Mouse (Mus musculus): ENCODE results near the gene Gm17535. TPM values are rescaled to one million over a fixed set of nuclear protein-coding genes. Genes with fewer than 3 reads are reported as not detected.
"Not testable (repeated sequence)": the region's sequence is repeated elsewhere in the genome, so short reads cannot be mapped to it uniquely, and the experiment has no call there.

The Gm17535 gene
- total RNA-seq, 1 experiment: not detected

DNA sequence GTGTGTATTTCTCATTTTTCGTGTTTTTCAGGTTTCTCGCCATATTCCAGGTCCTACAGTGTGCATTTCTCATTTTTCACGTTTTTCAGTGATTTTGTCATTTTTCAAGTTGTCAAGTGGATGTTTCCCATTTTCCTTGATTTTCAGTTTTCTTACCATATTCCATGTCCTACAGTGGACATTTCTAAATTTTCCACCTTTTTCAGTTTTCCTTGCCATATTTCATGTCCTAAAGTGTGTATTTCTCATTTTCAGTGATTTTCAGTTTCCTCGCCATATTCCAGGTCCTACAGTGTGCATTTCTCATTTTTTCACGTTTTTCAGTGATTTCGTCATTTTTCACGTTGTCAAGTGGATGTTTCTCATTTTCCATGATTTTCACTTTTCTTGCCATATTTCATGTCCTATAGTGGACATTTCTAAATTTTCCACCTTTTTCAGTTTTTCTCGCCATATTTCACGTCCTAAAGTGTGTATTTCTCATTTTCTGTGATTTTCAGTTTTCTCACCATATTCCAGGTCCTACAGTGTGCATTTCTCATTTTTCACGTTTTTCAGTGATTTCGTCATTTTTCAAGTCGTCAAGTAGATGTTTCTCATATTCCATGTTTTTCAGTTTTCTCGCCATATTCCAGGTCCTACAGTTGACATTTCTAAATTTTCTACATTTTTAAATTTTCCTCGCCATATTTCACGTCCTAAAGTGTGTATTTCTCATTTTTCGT lies 5.0 kb upstream of the Gm17535 start:
- H3K4me1 ChIP-seq (ENCODE audit: control insufficient read depth in 2 of 2, insufficient read depth in 2 of 2, low read length in 2 of 2, poor library complexity in 1 of 2); H3K9ac ChIP-seq (ENCODE audit: insufficient read depth, low read depth, low read length, poor library complexity, severe bottlenecking); DNase-seq (ENCODE audit: low read depth, low spot score); H3K9me3 ChIP-seq (ENCODE audit: control insufficient read depth, insufficient read depth, low read depth, low read length); H3K36me3 ChIP-seq (ENCODE audit: control insufficient read depth, insufficient read depth, low read length, poor library complexity, severe bottlenecking); H3K27ac ChIP-seq (ENCODE audit: insufficient read depth, low read depth, low read length, poor library complexity, severe bottlenecking); H3K4me3 ChIP-seq (ENCODE audit: insufficient read depth in 1 of 2, low read depth in 1 of 2, low read length in 2 of 2, poor library complexity in 1 of 2, severe bottlenecking in 1 of 2); in situ Hi-C loops (cut with MboI; ENCODE audit: low sequenced_read_pairs in 2 of 2, unreplicated experiment in 2 of 2): not testable (repeated sequence)

DNA sequence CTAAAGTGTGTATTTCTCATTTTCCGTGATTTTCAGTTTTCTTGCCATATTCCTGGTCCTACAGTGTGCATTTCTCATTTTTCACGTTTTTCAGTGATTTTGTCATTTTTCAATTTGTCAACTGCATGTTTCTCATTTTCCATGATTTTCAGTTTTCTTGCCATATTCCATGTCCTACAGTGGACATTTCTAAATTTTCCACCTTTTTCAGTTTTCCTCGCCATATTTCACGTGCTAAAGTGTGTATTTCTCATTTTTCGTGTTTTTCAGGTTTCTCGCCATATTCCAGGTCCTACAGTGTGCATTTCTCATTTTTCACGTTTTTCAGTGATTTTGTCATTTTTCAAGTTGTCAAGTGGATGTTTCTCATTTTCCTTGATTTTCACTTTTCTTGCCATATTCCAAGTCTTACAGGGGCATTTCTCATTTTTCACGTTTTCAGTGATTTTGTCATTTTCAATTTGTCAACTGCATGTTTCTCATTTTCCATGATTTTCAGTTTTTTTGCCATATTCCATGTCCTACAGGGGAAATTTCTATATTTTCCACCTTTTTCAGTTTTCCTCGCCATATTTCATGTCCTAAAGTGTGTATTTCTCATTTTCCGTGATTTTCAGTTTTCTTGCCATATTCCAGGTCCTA lies 3.6 kb upstream of the Gm17535 start:
- in situ Hi-C loops (cut with MboI; ENCODE audit: low sequenced_read_pairs in 2 of 2, unreplicated experiment in 2 of 2); H3K9me3 ChIP-seq (ENCODE audit: control insufficient read depth, insufficient read depth, low read depth, low read length); H3K4me1 ChIP-seq (ENCODE audit: control insufficient read depth in 2 of 2, insufficient read depth in 2 of 2, low read length in 2 of 2, poor library complexity in 1 of 2); H3K27ac ChIP-seq (ENCODE audit: insufficient read depth, low read depth, low read length, poor library complexity, severe bottlenecking); DNase-seq (ENCODE audit: low read depth, low spot score); H3K9ac ChIP-seq (ENCODE audit: insufficient read depth, low read depth, low read length, poor library complexity, severe bottlenecking); H3K4me3 ChIP-seq (ENCODE audit: insufficient read depth in 1 of 2, low read depth in 1 of 2, low read length in 2 of 2, poor library complexity in 1 of 2, severe bottlenecking in 1 of 2); H3K36me3 ChIP-seq (ENCODE audit: control insufficient read depth, insufficient read depth, low read length, poor library complexity, severe bottlenecking): not testable (repeated sequence)

DNA sequence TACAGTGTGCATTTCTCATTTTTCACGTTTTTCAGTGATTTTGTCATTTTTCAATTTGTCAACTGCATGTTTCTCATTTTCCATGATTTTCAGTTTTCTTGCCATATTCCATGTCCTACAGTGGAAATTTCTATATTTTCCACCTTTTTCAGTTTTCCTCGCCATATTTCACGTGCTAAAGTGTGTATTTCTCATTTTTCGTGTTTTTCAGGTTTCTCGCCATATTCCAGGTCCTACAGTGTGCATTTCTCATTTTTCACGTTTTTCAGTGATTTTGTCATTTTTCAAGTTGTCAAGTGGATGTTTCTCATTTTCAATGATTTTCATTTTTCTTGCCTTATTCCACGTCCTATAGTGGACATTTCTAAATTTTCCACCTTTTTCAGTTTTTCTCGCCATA lies 2.2 kb downstream of the Gm17535 start, which contains the start of gene Gm10715:
Gene Gm10715, plus strand, starts transcription at position 301 of the 400 bp plus-strand sequence.
- H3K36me3 ChIP-seq (ENCODE audit: control insufficient read depth, insufficient read depth, low read length, poor library complexity, severe bottlenecking); H3K9me3 ChIP-seq (ENCODE audit: control insufficient read depth, insufficient read depth, low read depth, low read length); H3K27ac ChIP-seq (ENCODE audit: insufficient read depth, low read depth, low read length, poor library complexity, severe bottlenecking); in situ Hi-C loops (cut with MboI; ENCODE audit: low sequenced_read_pairs in 2 of 2, unreplicated experiment in 2 of 2); H3K9ac ChIP-seq (ENCODE audit: insufficient read depth, low read depth, low read length, poor library complexity, severe bottlenecking); DNase-seq (ENCODE audit: low read depth, low spot score); H3K4me3 ChIP-seq (ENCODE audit: insufficient read depth in 1 of 2, low read depth in 1 of 2, low read length in 2 of 2, poor library complexity in 1 of 2, severe bottlenecking in 1 of 2); H3K4me1 ChIP-seq (ENCODE audit: control insufficient read depth in 2 of 2, insufficient read depth in 2 of 2, low read length in 2 of 2, poor library complexity in 1 of 2): not testable (repeated sequence)

DNA sequence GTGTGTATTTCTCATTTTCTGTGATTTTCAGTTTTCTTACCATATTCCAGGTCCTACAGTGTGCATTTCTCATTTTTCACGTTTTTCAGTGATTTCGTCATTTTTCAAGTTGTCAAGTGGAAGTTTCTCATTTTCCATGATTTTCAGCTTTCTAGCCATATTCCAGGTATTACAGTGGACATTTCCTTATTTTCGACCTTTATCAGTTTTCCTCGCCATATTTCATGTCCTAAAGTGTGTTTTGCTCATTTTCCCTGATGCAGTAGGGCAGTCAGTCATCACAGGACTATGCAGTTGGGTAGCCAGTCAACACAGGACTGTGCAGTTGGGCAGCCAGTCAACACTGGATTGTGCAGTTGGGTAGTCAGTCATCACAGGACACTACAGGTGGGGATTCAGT lies 3.8 kb downstream of the Gm17535 start:
- H3K9me3 ChIP-seq (ENCODE audit: control insufficient read depth, insufficient read depth, low read depth, low read length); H3K4me1 ChIP-seq (ENCODE audit: control insufficient read depth in 2 of 2, insufficient read depth in 2 of 2, low read length in 2 of 2, poor library complexity in 1 of 2); H3K4me3 ChIP-seq (ENCODE audit: insufficient read depth in 1 of 2, low read depth in 1 of 2, low read length in 2 of 2, poor library complexity in 1 of 2, severe bottlenecking in 1 of 2); H3K27ac ChIP-seq (ENCODE audit: insufficient read depth, low read depth, low read length, poor library complexity, severe bottlenecking); H3K9ac ChIP-seq (ENCODE audit: insufficient read depth, low read depth, low read length, poor library complexity, severe bottlenecking); H3K36me3 ChIP-seq (ENCODE audit: control insufficient read depth, insufficient read depth, low read length, poor library complexity, severe bottlenecking); in situ Hi-C loops (cut with MboI; ENCODE audit: low sequenced_read_pairs in 2 of 2, unreplicated experiment in 2 of 2); DNase-seq (ENCODE audit: low read depth, low spot score): not testable (repeated sequence)

Other genes with a start within 250 kb of the Gm17535 start
- gene Gm10722, start 33.7 kb upstream of the Gm17535 start, total RNA-seq (2012; rRNA removed): not detected in 2 replicates
- 0.40 TPM in 1 of 2 replicates, not detected in the other for gene Gm11168, start 31.3 kb upstream of the Gm17535 start, total RNA-seq (2012; rRNA removed)
- 0.76 TPM in 1 of 2 replicates, not detected in the other for gene Gm10721, start 21.5 kb upstream of the Gm17535 start, total RNA-seq (2012; rRNA removed)
- gene Gm10720, start 18.9 kb upstream of the Gm17535 start, total RNA-seq (2012; rRNA removed): 0.85 TPM in 1 of 2 replicates, not detected in the other
- 3.4 and 7.4 TPM in 2 replicates for gene Gm10719, start 17.2 kb upstream of the Gm17535 start, total RNA-seq (2012; rRNA removed)
- gene Gm10718, start 11.1 kb upstream of the Gm17535 start, total RNA-seq (2012; rRNA removed): 3.5 and 9.1 TPM in 2 replicates
- not detected in 2 replicates for gene Gm10717, start 9.2 kb upstream of the Gm17535 start, total RNA-seq (2012; rRNA removed)
- gene Gm10715, start 2.3 kb downstream of the Gm17535 start, total RNA-seq (2012; rRNA removed): not detected in 2 replicates